Comparison of ENCODE assay signal across 27 mouse cellular contexts in genomic region chr14:77258186-77258585, GRCm38 (mm10).
A peak's percentile ranks its signal among the peaks of the same experiment; 100 is the strongest.
DNase-seq lines count a peak whose midpoint lies in the region; ATAC-seq and TF ChIP-seq lines count a peak whose summit lies in the region.
"Had no signal": no experiment of that assay in that cellular context is flagged by ENCODE, and none has a peak within 500 bp of the region (broad histone marks: within the 10 kb centered on the region; RNA-seq: fewer than 3 reads in every experiment).

No protein-coding gene starts in this region.

- ATAC-seq in hindbrain, postnatal 0 days, result no peak
- ATAC-seq in midbrain, embryonic 11.5 days (ENCODE audit: low FRiP score), result no peak
- ATAC-seq: forebrain, postnatal 0 days; hindbrain, embryonic 16.5 days; inflammation-experienced regulatory T-cells, adult 6 months; intestine, embryonic 16.5 days; Patski had no signal

- no peak overlapping the region for H3K9ac ChIP-seq in hindbrain, postnatal 0 days (replicated peaks; ENCODE audit: low read length)
- H3K9ac ChIP-seq in midbrain, embryonic 11.5 days (ENCODE audit: low read length), result no peak overlapping the region
- H3K9ac ChIP-seq: embryonic facial prominence, embryonic 13.5 days; forebrain, embryonic 12.5 days; forebrain, postnatal 0 days; hindbrain, embryonic 13.5 days had no signal

- no peak overlapping the region for H3K4me2 ChIP-seq in hindbrain, postnatal 0 days (ENCODE audit: low read depth, low read length)
- H3K4me2 ChIP-seq in midbrain, embryonic 11.5 days, result no peak overlapping the region
- H3K4me2 ChIP-seq: embryonic facial prominence, embryonic 13.5 days; forebrain, embryonic 12.5 days; heart, embryonic 11.5 days; hindbrain, embryonic 13.5 days had no signal

- H3K27ac ChIP-seq in hindbrain, postnatal 0 days, result peak overlapping the region; percentile 62; the same call in 1 of the 2 replicates
- no peak overlapping the region for H3K27ac ChIP-seq in hindbrain, embryonic 10.5 days
- no peak overlapping the region for H3K27ac ChIP-seq in midbrain, embryonic 11.5 days (ENCODE audit: low read depth, low read length)
- H3K27ac ChIP-seq in midbrain, embryonic 10.5 days (replicated peaks), result no peak overlapping the region
- H3K27ac ChIP-seq: embryonic facial prominence, embryonic 10.5 days; embryonic facial prominence, embryonic 13.5 days; forebrain, embryonic 12.5 days; heart, adult 2 months; hindbrain, embryonic 13.5 days had no signal

- WGBS in hindbrain, postnatal 0 days, result 42% methylated on average over 4 of the region's 4 CpGs
- 60% methylated on average over 4 of the region's 4 CpGs for WGBS in hindbrain, embryonic 10.5 days
- 61% methylated on average over 4 of the region's 4 CpGs for WGBS in midbrain, embryonic 11.5 days
- WGBS in midbrain, embryonic 10.5 days, result 71% methylated on average over 4 of the region's 4 CpGs

- H3K4me1 ChIP-seq in hindbrain, postnatal 0 days (ENCODE audit: insufficient read depth, low read length), result 0 out of 2 replicates have a peak, but pooled peaks cover 7% of the 10 kb centered on the region
- H3K4me1 ChIP-seq in hindbrain, embryonic 10.5 days (replicated peaks), result 0 out of 2 replicates have a peak, but pooled peaks cover 6% of the 10 kb centered on the region
- no peaks in the 10 kb centered on the region for H3K4me1 ChIP-seq in midbrain, embryonic 11.5 days (ENCODE audit: control insufficient read depth, insufficient read depth, low read length)
- peaks cover 4% of the 10 kb centered on the region; the same call in 1 of the 2 replicates for H3K4me1 ChIP-seq in midbrain, embryonic 10.5 days
- H3K4me1 ChIP-seq: embryonic facial prominence, embryonic 10.5 days had no signal

- no peak for TF ChIP-seq CTCF in hindbrain, postnatal 0 days (IDR thresholded peaks at IDR 0.05; ENCODE audit: low read depth)

- H3K36me3 ChIP-seq in hindbrain, postnatal 0 days (ENCODE audit: insufficient read depth, low read length), result no peaks in the 10 kb centered on the region
- no peaks in the 10 kb centered on the region for H3K36me3 ChIP-seq in hindbrain, embryonic 10.5 days
- no peaks in the 10 kb centered on the region for H3K36me3 ChIP-seq in midbrain, embryonic 11.5 days (ENCODE audit: control insufficient read depth, insufficient read depth, low read length)
- H3K36me3 ChIP-seq in midbrain, embryonic 10.5 days, result no peaks in the 10 kb centered on the region
- H3K36me3 ChIP-seq: embryonic facial prominence, embryonic 10.5 days; embryonic facial prominence, embryonic 13.5 days; forebrain, embryonic 12.5 days; G1E; hindbrain, embryonic 13.5 days had no signal

- H3K9me3 ChIP-seq in hindbrain, postnatal 0 days (ENCODE audit: low read length), result no peaks in the 10 kb centered on the region
- no peaks in the 10 kb centered on the region for H3K9me3 ChIP-seq in hindbrain, embryonic 10.5 days
- no peaks in the 10 kb centered on the region for H3K9me3 ChIP-seq in midbrain, embryonic 11.5 days (ENCODE audit: control insufficient read depth, low read length)
- H3K9me3 ChIP-seq in midbrain, embryonic 10.5 days (replicated peaks), result no peaks in the 10 kb centered on the region
- H3K9me3 ChIP-seq: embryonic facial prominence, embryonic 10.5 days; embryonic facial prominence, embryonic 13.5 days; forebrain, embryonic 12.5 days; hindbrain, embryonic 13.5 days had no signal

- no peak overlapping the region for H3K4me3 ChIP-seq in hindbrain, postnatal 0 days (ENCODE audit: low read length)
- no peak overlapping the region for H3K4me3 ChIP-seq in hindbrain, embryonic 10.5 days
- no peak overlapping the region for H3K4me3 ChIP-seq in midbrain, embryonic 11.5 days (ENCODE audit: low read depth, low read length)
- H3K4me3 ChIP-seq in midbrain, embryonic 10.5 days, result no peak overlapping the region
- H3K4me3 ChIP-seq: embryonic facial prominence, embryonic 10.5 days; embryonic facial prominence, embryonic 13.5 days; erythroblast, embryonic 14.5 days; forebrain, embryonic 12.5 days; heart, adult 2 months; hindbrain, embryonic 13.5 days had no signal

- peak; percentile 41 to 47 for DNase-seq in cerebellum, postnatal 10 days
- no peak for DNase-seq in cerebellum, adult 18-20 months
- DNase-seq in hindbrain, postnatal 0 days (ENCODE audit: low spot score), result peak; percentile 33
- no peak for DNase-seq in hindbrain, embryonic 10.5 days (ENCODE audit: low spot score)
- peak; percentile 79 for DNase-seq in midbrain, embryonic 11.5 days (ENCODE audit: low spot score, missing footprints)
- DNase-seq in midbrain, embryonic 10.5 days (ENCODE audit: low spot score), result no peak
- DNase-seq in retina, embryonic 14.5 days (ENCODE audit: low spot score), result peak; percentile 51
- no peak for DNase-seq in liver
- DNase-seq: B cell, adult 2 months; cerebellum, adult 11 months; cerebellum, adult 8-10 months; embryo, embryonic 11 days; forebrain, postnatal 0 days; gastrocnemius, postnatal 25 days; heart, adult 2 months had no signal

- H3K27me3 ChIP-seq in hindbrain, postnatal 0 days (ENCODE audit: insufficient read depth, low read length), result no peaks in the 10 kb centered on the region
- H3K27me3 ChIP-seq in hindbrain, embryonic 10.5 days (ENCODE audit: insufficient read depth, poor library complexity, severe bottlenecking), result no peaks in the 10 kb centered on the region
- H3K27me3 ChIP-seq in midbrain, embryonic 11.5 days (ENCODE audit: control insufficient read depth, insufficient read depth, low read length), result no peaks in the 10 kb centered on the region
- no peaks in the 10 kb centered on the region for H3K27me3 ChIP-seq in midbrain, embryonic 10.5 days (ENCODE audit: low read depth, poor library complexity, severe bottlenecking)
- H3K27me3 ChIP-seq: CH12.LX; embryonic facial prominence, embryonic 13.5 days; forebrain, embryonic 12.5 days; hindbrain, embryonic 13.5 days; Patski had no signal

Comparison
In these comparisons a context has a peak if more than half of its experiments do, and no peak if none do; other contexts are left out.
1. DNase-seq: peak in cerebellum, postnatal 10 days (2 of 2), hindbrain, postnatal 0 days (single experiment), midbrain, embryonic 11.5 days (single experiment) and retina, embryonic 14.5 days (single experiment); none in cerebellum, adult 18-20 months (0 of 2), hindbrain, embryonic 10.5 days (single experiment), midbrain, embryonic 10.5 days (single experiment) and liver (single experiment).